Mouse (Mus musculus) forebrain, embryonic 15.5 days (tissue): ENCODE measurements around the gene Aifm2. TPM values are rescaled to one million over a fixed set of nuclear protein-coding genes. Genes with fewer than 3 reads are reported as not detected.

Experiments
- ATAC-seq: fragments of 200-750 bp; cut with Nextera tagmentation; replicated peaks from 2 replicates; pipeline ENCODE4 v1.8.0; 2017; ENCODE audit warnings: mild to moderate bottlenecking, moderate TSS enrichment, moderate library complexity
- H3K27ac ChIP-seq: fragments of 300-500 bp; sonication (generic); replicated peaks from 2 replicates; pipeline ENCODE4 v1.5.1; 2015; ENCODE audit warnings: mild to moderate bottlenecking, inconsistent platforms
- H3K27me3 ChIP-seq: fragments of 300-500 bp; sonication (generic); 2 replicates; pipeline ENCODE4 v1.6.1; 2015; ENCODE audit warnings: inconsistent platforms
- H3K36me3 ChIP-seq: fragments of 300-500 bp; sonication (generic); 2 replicates; pipeline ENCODE4 v1.6.1; 2015; ENCODE audit warnings: mild to moderate bottlenecking, inconsistent platforms
- H3K4me1 ChIP-seq: fragments of 300-500 bp; sonication (generic); 2 replicates; pipeline ENCODE4 v1.6.1; 2015; ENCODE audit warnings: inconsistent platforms
- H3K4me2 ChIP-seq: fragments of 300-500 bp; sonication (generic); replicated peaks from 2 replicates; pipeline ENCODE4 v1.6.1; 2015; ENCODE audit warnings: mild to moderate bottlenecking, inconsistent platforms
- H3K4me3 ChIP-seq: fragments of 300-500 bp; sonication (generic); 2 replicates; pipeline ENCODE4 v1.5.1; 2015; ENCODE audit warnings: mild to moderate bottlenecking, inconsistent platforms
- H3K9ac ChIP-seq: fragments of 300-500 bp; sonication (generic); replicated peaks from 2 replicates; pipeline ENCODE4 v1.6.1; 2015; ENCODE audit warnings: mild to moderate bottlenecking, inconsistent platforms
- H3K9me3 ChIP-seq: fragments of 300-500 bp; sonication (generic); 2 replicates; pipeline ENCODE4 v1.6.1; 2016; ENCODE audit warnings: inconsistent platforms
- WGBS: fragments of 180-500 bp; shearing (Covaris S2); methylation state at CpG from one replicate; pipeline ENCODE4 v1.1.7; 2015; ENCODE audit warnings: mixed read lengths; 5-methylcytosine and 5-hydroxymethylcytosine counted together
- polyA plus RNA-seq: library from polyadenylated mRNA; unstranded; fragments of >200 nt; fragmentation: Nextera tagmentation; extraction: Ambion mirVana; gene quantifications from 2 replicates; pipeline ENCODE4 v1.2.1, GENCODE M21; 2015

Gene Aifm2
- 5.2 and 6.7 TPM in 2 replicates for polyA plus RNA-seq

GRCm38 (mm10) chr10:61714771-61715461 is at the start of gene Aifm2:
Gene Aifm2, plus strand, starts transcription at chr10:61715263.
- Histone ChIP-seq H3K4me1 (peaks cover 8% of the 10 kb centered on the region; the same call in 1 of the 2 replicates), H3K27me3 (no peaks in the 10 kb centered on the region), H3K9ac (peak within 1 kb of the TSS; percentile 36), H3K36me3 (no peaks in the 10 kb centered on the region), H3K27ac (no peak within 1 kb of the TSS), H3K9me3 (no peaks in the 10 kb centered on the region), H3K4me3 (peak within 1 kb of the TSS; percentile 45), H3K4me2 (peak within 1 kb of the TSS; percentile 65)
- 19% methylated on average over 23 of the region's 36 CpGs for WGBS
- peak; percentile 58; the same call in 1 of the 2 replicates for ATAC-seq

DNA sequence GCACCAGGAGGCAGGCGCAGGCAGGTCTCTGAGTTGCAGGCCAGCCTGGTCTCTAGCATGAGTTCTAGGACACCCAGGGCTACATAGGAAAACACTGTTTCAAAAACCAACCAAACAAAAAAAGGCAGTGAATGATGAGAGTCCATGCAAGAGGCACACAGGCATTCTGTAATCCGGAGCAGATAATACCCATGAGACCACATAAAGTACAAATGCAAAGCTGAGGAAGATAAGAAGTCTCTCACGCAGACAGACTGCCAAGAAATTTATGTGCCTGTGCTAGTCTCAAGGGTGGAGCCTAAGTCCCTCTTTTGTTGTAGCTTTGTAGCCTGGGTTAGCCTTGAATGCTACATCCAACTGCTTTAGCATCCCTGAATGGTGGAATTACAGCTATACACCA is 49.4 kb upstream of the Aifm2 start:
- Histone ChIP-seq H3K4me2 (no peak overlapping the region), H3K9ac (no peak overlapping the region), H3K27ac (no peak overlapping the region), H3K27me3 (no peaks in the 10 kb centered on the region), H3K4me1 (peaks cover 12% of the 10 kb centered on the region), H3K4me3 (no peak overlapping the region), H3K9me3 (no peaks in the 10 kb centered on the region), H3K36me3 (peaks cover 77% of the 10 kb centered on the region)
- no peak for ATAC-seq
- 93% methylated on average over 3 of the region's 3 CpGs for WGBS

DNA sequence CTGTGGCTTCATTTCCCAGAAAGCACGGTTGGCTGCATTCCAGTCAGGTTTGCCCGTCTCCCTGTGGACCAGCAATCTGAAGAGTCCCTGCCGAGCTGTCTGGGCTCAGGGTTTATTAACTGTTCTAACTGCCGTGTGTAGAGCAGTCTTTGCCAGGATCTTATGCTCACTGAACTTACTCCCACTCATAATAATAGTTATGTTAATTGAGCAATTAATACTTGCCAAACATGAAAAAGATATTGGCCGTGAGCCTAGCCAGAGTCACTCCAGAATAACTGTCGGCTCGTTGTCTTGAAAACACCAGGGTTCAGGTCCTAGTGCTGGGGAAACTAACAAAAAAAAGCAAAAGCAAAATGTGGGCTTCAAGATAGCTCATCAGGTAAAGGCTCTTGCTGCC is 45.8 kb upstream of the Aifm2 start:
- H3K4me1 ChIP-seq = no peaks in the 10 kb centered on the region
- H3K27me3 ChIP-seq = no peaks in the 10 kb centered on the region
- no peak overlapping the region for H3K9ac ChIP-seq
- no peak overlapping the region for H3K4me3 ChIP-seq
- H3K9me3 ChIP-seq = no peaks in the 10 kb centered on the region
- 36% methylated on average over 7 of the region's 7 CpGs for WGBS
- no peak overlapping the region for H3K27ac ChIP-seq
- H3K36me3 ChIP-seq = peaks cover 88% of the 10 kb centered on the region
- H3K4me2 ChIP-seq = no peak overlapping the region
- no peak for ATAC-seq

DNA sequence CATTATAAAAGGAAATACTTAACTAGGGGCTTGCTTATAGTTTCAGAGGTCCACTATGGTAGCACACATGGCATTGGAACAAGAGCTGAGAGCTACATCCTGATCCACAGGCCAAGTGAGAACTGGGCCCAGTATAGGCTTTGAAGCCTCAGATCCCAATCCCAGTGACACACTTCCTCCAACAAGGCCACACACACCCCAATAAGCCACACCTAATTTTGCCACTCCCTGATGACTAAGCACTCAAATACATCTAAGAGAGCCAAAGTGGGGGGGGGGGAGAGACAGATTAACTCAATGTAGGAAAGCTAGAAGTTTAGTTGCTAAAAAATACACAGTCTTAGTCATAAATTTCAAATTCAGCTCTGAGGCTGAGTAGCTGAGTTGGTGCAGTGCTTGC is 45.2 kb upstream of the Aifm2 start:
- Histone ChIP-seq H3K4me3 (no peak overlapping the region), H3K4me1 (no peaks in the 10 kb centered on the region), H3K36me3 (peaks cover 89% of the 10 kb centered on the region), H3K27ac (no peak overlapping the region), H3K27me3 (no peaks in the 10 kb centered on the region), H3K9ac (no peak overlapping the region), H3K9me3 (no peaks in the 10 kb centered on the region), H3K4me2 (no peak overlapping the region)
- ATAC-seq = no peak

DNA sequence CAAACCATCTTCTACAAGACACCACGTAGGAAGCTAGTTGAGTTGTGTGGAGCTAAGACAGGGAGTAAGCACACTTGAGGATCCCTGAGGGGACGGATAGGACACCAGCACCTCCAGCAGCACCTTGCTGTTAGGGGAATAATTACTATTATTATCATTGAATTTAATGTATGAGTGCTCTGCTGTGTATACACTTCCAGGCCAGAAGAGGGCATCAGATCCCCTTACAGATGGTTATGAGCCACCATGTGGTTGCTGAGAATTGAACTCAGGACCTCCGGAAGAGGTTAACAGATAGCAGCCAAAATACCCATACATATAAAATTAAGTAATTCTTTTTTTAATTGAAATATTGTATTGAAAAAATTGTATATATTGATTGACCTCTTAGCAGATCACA is 44.3 kb upstream of the Aifm2 start:
- peaks cover 88% of the 10 kb centered on the region for H3K36me3 ChIP-seq
- no peaks in the 10 kb centered on the region for H3K4me1 ChIP-seq
- H3K4me2 ChIP-seq = no peak overlapping the region
- 95% methylated on average over 3 of the region's 3 CpGs for WGBS
- no peak overlapping the region for H3K9ac ChIP-seq
- H3K27ac ChIP-seq = no peak overlapping the region
- H3K27me3 ChIP-seq = no peaks in the 10 kb centered on the region
- H3K9me3 ChIP-seq = no peaks in the 10 kb centered on the region
- H3K4me3 ChIP-seq = no peak overlapping the region
- no peak for ATAC-seq

GRCm38 (mm10) chr10:61675935-61676334 is 39.1 kb upstream of the Aifm2 start:
- Histone ChIP-seq H3K4me1 (peaks cover 10% of the 10 kb centered on the region), H3K4me2 (no peak overlapping the region), H3K4me3 (no peak overlapping the region), H3K9me3 (no peaks in the 10 kb centered on the region), H3K36me3 (peaks cover 39% of the 10 kb centered on the region), H3K9ac (no peak overlapping the region), H3K27me3 (no peaks in the 10 kb centered on the region), H3K27ac (no peak overlapping the region)
- 81% methylated on average over 3 of the region's 3 CpGs for WGBS
- ATAC-seq = no peak

- no peak for ATAC-seq
- peaks cover 27% of the 10 kb centered on the region for H3K4me1 ChIP-seq
- H3K27ac ChIP-seq = peak overlapping the region; percentile 82
- H3K9me3 ChIP-seq = no peaks in the 10 kb centered on the region
- H3K4me2 ChIP-seq = peak overlapping the region; percentile 65
- no peaks in the 10 kb centered on the region for H3K27me3 ChIP-seq
- H3K9ac ChIP-seq = peak overlapping the region; percentile 58
- peak overlapping the region; percentile 91 for H3K4me3 ChIP-seq
- 37% methylated on average over 9 of the region's 9 CpGs for WGBS
- H3K36me3 ChIP-seq = peaks cover 8% of the 10 kb centered on the region
Observed at GRCm38 (mm10) chr10:61679545-61679944, 35.5 kb upstream of the Aifm2 start.

GRCm38 (mm10) chr10:61680015-61680913 is 34.8 kb upstream of the Aifm2 start, which contains the start of gene Sar1a:
Gene Sar1a, plus strand, starts transcription at chr10:61680299.
- 1% methylated on average over 83 of the region's 84 CpGs for WGBS
- Histone ChIP-seq H3K27ac (peak within 1 kb of the TSS; percentile 82), H3K27me3 (no peaks in the 10 kb centered on the region), H3K9me3 (no peaks in the 10 kb centered on the region), H3K9ac (peak within 1 kb of the TSS; percentile 98), H3K36me3 (peaks cover 7% of the 10 kb centered on the region), H3K4me3 (peak within 1 kb of the TSS; percentile 91), H3K4me1 (peaks cover 27% of the 10 kb centered on the region), H3K4me2 (peak within 1 kb of the TSS; percentile 77)
- ATAC-seq = peak; percentile 100

DNA sequence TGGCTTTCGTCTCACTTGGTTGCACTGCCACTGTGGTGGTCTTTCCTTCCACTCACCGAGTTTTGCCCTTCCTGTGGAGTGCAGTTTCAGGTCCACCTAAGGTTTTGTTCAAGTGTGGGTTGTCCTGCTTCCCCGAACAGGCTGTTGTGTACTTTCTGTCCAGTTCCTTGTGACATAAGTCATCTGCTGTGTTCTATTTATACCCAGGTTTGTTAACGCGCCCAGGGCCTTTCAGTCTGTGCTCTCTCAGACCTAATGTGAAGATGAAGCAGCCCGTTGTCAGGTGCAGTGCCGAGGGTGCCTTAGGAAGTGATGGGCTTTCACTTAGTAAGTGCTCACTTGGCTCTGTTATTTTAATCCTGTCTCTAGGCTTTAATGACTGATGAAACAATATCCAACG is 25.7 kb upstream of the Aifm2 start:
- Histone ChIP-seq H3K4me1 (no peaks in the 10 kb centered on the region), H3K27ac (no peak overlapping the region), H3K36me3 (peaks cover 80% of the 10 kb centered on the region), H3K9me3 (no peaks in the 10 kb centered on the region), H3K4me2 (no peak overlapping the region), H3K4me3 (no peak overlapping the region), H3K27me3 (no peaks in the 10 kb centered on the region), H3K9ac (no peak overlapping the region)
- 91% methylated on average over 8 of the region's 8 CpGs for WGBS
- ATAC-seq = no peak

- Histone ChIP-seq H3K36me3 (peaks cover 43% of the 10 kb centered on the region), H3K4me1 (peaks cover 18% of the 10 kb centered on the region), H3K4me3 (no peak overlapping the region), H3K4me2 (no peak overlapping the region), H3K9ac (no peak overlapping the region), H3K27ac (no peak overlapping the region), H3K9me3 (no peaks in the 10 kb centered on the region), H3K27me3 (no peaks in the 10 kb centered on the region)
- ATAC-seq = no peak
- 77% methylated on average over 4 of the region's 4 CpGs for WGBS
Observed at GRCm38 (mm10) chr10:61693563-61693962, 21.5 kb upstream of the Aifm2 start.

DNA sequence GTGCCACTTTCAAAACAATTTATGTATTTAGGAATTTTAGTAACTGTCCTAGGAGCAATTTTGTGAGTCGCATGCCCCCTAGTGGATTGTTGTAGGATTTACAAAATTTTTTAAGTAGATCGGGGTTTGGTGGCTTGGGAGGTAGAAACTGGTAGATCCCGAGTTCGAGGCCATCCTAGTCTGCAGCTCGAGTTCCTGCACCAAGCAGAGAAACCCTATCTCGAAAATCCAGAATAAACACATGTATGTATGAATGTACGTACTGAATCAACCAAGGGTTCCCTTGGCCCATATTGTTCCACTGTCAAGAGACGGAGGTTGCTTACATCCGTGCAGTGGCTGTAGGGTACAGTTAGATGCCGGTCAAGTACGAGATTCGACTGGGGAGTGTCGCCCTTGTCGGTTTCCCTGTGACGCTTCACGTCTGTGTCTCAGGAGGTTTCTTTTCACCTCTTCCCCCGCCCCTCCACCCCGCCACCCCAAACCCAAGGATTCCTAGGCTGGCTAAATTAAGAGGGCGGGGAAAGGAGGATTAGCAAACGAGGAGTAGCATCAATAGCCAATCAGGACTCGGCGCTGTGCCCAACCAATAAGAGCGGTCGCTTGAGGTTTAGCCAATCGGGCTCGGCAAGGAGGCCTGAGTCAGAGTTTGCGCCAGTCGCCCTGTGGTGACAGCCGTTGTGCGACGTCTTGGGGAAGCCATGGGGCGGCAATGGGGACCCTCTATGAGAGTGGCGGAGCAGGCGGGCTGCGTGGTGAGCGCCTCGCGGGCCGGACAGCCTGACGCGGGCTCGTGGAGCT is 20.0 kb upstream of the Aifm2 start, which contains the start of gene Tysnd1:
Tysnd1 (plus strand) TSS at position 645 of the 801 bp plus-strand sequence.
- Histone ChIP-seq H3K27ac (peak within 1 kb of the TSS; percentile 75), H3K4me1 (peaks cover 18% of the 10 kb centered on the region), H3K4me2 (peak within 1 kb of the TSS; percentile 100), H3K36me3 (peaks cover 30% of the 10 kb centered on the region), H3K27me3 (no peaks in the 10 kb centered on the region), H3K9ac (peak within 1 kb of the TSS; percentile 64), H3K9me3 (no peaks in the 10 kb centered on the region), H3K4me3 (peak within 1 kb of the TSS; percentile 64)
- under 1% methylated on average over 42 of the region's 42 CpGs for WGBS
- ATAC-seq = peak; percentile 98
